Mouse (Mus musculus) MEL (cell line): Measurements from ENCODE around the gene Mfap4. TPM values are rescaled to one million over a fixed set of nuclear protein-coding genes. Genes with fewer than 3 reads are reported as not detected.

Experiments used
- DNase-seq: peaks from one replicate; pipeline ENCODE4 v3.0.0; 2011; ENCODE audit warnings: low read depth, low spot score
- H3K27ac ChIP-seq: 2 replicates; pipeline ENCODE4 v1.5.1; 2012; ENCODE audit warnings: low read depth, mild to moderate bottlenecking, control low read depth, low read length, moderate library complexity; ENCODE audit not compliant: control insufficient read depth
- H3K27me3 ChIP-seq, 2 experiments: fragments of 150-350 bp in 1 of 2; sonication (generic) in 1 of 2; 2 replicates each; pipeline ENCODE4 v1.6.1; 2012; ENCODE audit warnings: low read length in 2 of 2, mild to moderate bottlenecking in 2 of 2, improper control_type of control experiment in 1 of 2, moderate library complexity in 1 of 2; ENCODE audit not compliant: insufficient read depth in 2 of 2, control insufficient read depth in 1 of 2
- H3K36me3 ChIP-seq, 2 experiments: 2 replicates each; pipeline ENCODE4 v1.6.1; 2012 to 2014; ENCODE audit warnings: low read length in 2 of 2, improper control_type of control experiment in 1 of 2, inconsistent platforms in 1 of 2, mild to moderate bottlenecking in 1 of 2; ENCODE audit not compliant: insufficient read depth in 2 of 2, control insufficient read depth in 1 of 2
- H3K4me1 ChIP-seq, 2 experiments: fragments of 150-350 bp in 1 of 2; sonication (generic) in 1 of 2; 2 replicates each; pipeline ENCODE4 v1.6.1; 2012; ENCODE audit warnings: low read length in 2 of 2, improper control_type of control experiment in 1 of 2, mild to moderate bottlenecking in 1 of 2; ENCODE audit not compliant: insufficient read depth in 2 of 2, control insufficient read depth in 1 of 2
- H3K4me3 ChIP-seq, 2 experiments: fragments of 150-350 bp in 1 of 2; sonication (generic) in 1 of 2; 2 replicates each; pipeline ENCODE4 v1.5.1; 2012; ENCODE audit warnings: low read depth in 2 of 2, low read length in 2 of 2, mild to moderate bottlenecking in 2 of 2, moderate library complexity in 2 of 2, control low read depth in 1 of 2, improper control_type of control experiment in 1 of 2; ENCODE audit not compliant: control insufficient read depth in 1 of 2, insufficient read depth in 1 of 2
- H3K79me2 ChIP-seq: 2 replicates; pipeline ENCODE4 v1.6.1; 2012; ENCODE audit warnings: mild to moderate bottlenecking, low read length, moderate library complexity; ENCODE audit not compliant: control insufficient read depth, poor library complexity, insufficient read depth
- H3K9ac ChIP-seq: 2 replicates; pipeline ENCODE4 v1.6.1; 2012; ENCODE audit warnings: low read depth, mild to moderate bottlenecking, control low read depth, low read length, moderate library complexity; ENCODE audit not compliant: control insufficient read depth, poor library complexity, severe bottlenecking
- H3K9me3 ChIP-seq: fragments of 150-350 bp; sonication (generic); replicated peaks from 2 replicates; pipeline ENCODE4 v1.6.1; 2012; ENCODE audit warnings: mild to moderate bottlenecking, low read length, improper control_type of control experiment, moderate library complexity; ENCODE audit not compliant: insufficient read depth
- CTCF ChIP-seq, 3 experiments: IDR thresholded peaks in 2 of 3; conservative IDR thresholded peaks in 1 of 3; 2 replicates each; pipeline ENCODE4 v1.5.1; 2011 to 2012; ENCODE audit warnings: low read length in 3 of 3, low read depth in 2 of 3, mild to moderate bottlenecking in 2 of 3, improper control_type of control experiment in 1 of 3, inconsistent platforms in 1 of 3, mixed read lengths in 1 of 3, moderate library complexity in 1 of 3; ENCODE audit not compliant: control insufficient read depth in 1 of 3, insufficient read depth in 1 of 3, poor library complexity in 1 of 3, severe bottlenecking in 1 of 3
- ELF1 ChIP-seq: IDR thresholded peaks from 2 replicates; pipeline ENCODE4 v1.6.1; 2014; ENCODE audit warnings: low read depth, mild to moderate bottlenecking, inconsistent platforms, low read length, improper control_type of control experiment, moderate library complexity
- EP300 ChIP-seq, 2 experiments: IDR thresholded peaks; 2 replicates each; pipeline ENCODE4 v1.6.1; 2011; ENCODE audit warnings: improper control_type of control experiment in 2 of 2, low read length in 2 of 2, low read depth in 1 of 2, mild to moderate bottlenecking in 1 of 2
- GABPA ChIP-seq: IDR thresholded peaks from 2 replicates; pipeline ENCODE4 v1.6.1; 2012; ENCODE audit warnings: low read depth, mild to moderate bottlenecking, inconsistent platforms, low read length, improper control_type of control experiment, moderate library complexity
- JUND ChIP-seq: IDR thresholded peaks from 2 replicates; pipeline ENCODE4 v1.6.1; 2011; ENCODE audit warnings: low read depth, mild to moderate bottlenecking, improper control_type of control experiment, low read length
- KAT2A ChIP-seq: conservative IDR thresholded peaks from 2 replicates; pipeline ENCODE4 v1.6.1; 2012; ENCODE audit warnings: low read depth, low read length, improper control_type of control experiment, inconsistent platforms
- MEF2A ChIP-seq: IDR thresholded peaks from 2 replicates; pipeline ENCODE4 v1.6.1; 2014; ENCODE audit warnings: low read depth, mild to moderate bottlenecking, inconsistent platforms, low read length, improper control_type of control experiment; ENCODE audit not compliant: poor library complexity, insufficient replicate concordance, severe bottlenecking; ENCODE audit errors: extremely low read depth
- POLR2AphosphoS2 ChIP-seq: IDR thresholded peaks from 2 replicates; pipeline ENCODE4 v1.6.1; 2011; ENCODE audit warnings: low read length, improper control_type of control experiment
- RAD21 ChIP-seq: IDR thresholded peaks from 2 replicates; pipeline ENCODE4 v1.6.1; 2011; ENCODE audit warnings: mild to moderate bottlenecking, low read depth, low read length, improper control_type of control experiment
- SMC3 ChIP-seq: IDR thresholded peaks from 2 replicates; pipeline ENCODE4 v1.6.1; 2011; ENCODE audit warnings: low read depth, low read length, improper control_type of control experiment
- TAL1 ChIP-seq: IDR thresholded peaks from 2 replicates; pipeline ENCODE4 v1.6.1; 2012; ENCODE audit warnings: mild to moderate bottlenecking, inconsistent platforms, low read length, moderate library complexity, mixed read lengths
- TBP ChIP-seq: IDR thresholded peaks from 2 replicates; pipeline ENCODE4 v1.8.0; 2011; ENCODE audit warnings: low read depth, low read length, improper control_type of control experiment
- TCF12 ChIP-seq: IDR thresholded peaks from 2 replicates; pipeline ENCODE4 v1.6.1; 2014; ENCODE audit warnings: low read depth, mild to moderate bottlenecking, inconsistent platforms, low read length, improper control_type of control experiment, moderate library complexity
- ZC3H11A ChIP-seq: IDR thresholded peaks from 2 replicates; pipeline ENCODE4 v1.6.1; 2012; ENCODE audit warnings: low read depth, mild to moderate bottlenecking, inconsistent platforms, low read length, improper control_type of control experiment
- ZMIZ1 ChIP-seq: IDR thresholded peaks from 2 replicates; pipeline ENCODE4 v1.6.1; 2012; ENCODE audit warnings: low read depth, mild to moderate bottlenecking, inconsistent platforms, low read length, improper control_type of control experiment, moderate library complexity
- ZNF384 ChIP-seq: IDR thresholded peaks from 2 replicates; pipeline ENCODE4 v1.6.1; 2012; ENCODE audit warnings: low read depth, mild to moderate bottlenecking, inconsistent platforms, low read length, improper control_type of control experiment
- polyA plus RNA-seq, 2 experiments: library from polyadenylated mRNA; stranded (reverse) in 1 of 2; unstranded in 1 of 2; fragments of >175 nt in 1 of 2; fragments of >200 nt in 1 of 2; gene quantifications; 2 replicates each; pipeline versions ENCODE4 v1.2.1 to v1.2.4; 2012; ENCODE audit warnings: low replicate concordance in 2 of 2, low read depth in 1 of 2; ENCODE audit not compliant: insufficient read length in 2 of 2, insufficient read depth in 1 of 2, missing spikeins in 1 of 2
- total RNA-seq: library from RNA; depleted of rRNA; stranded (reverse); fragments of 300-350 nt; gene quantifications from 2 replicates; pipeline ENCODE4 v1.2.3, GENCODE M21; 2012

The Mfap4 gene
- total and polyA plus RNA-seq, 3 experiments: not detected

DNA sequence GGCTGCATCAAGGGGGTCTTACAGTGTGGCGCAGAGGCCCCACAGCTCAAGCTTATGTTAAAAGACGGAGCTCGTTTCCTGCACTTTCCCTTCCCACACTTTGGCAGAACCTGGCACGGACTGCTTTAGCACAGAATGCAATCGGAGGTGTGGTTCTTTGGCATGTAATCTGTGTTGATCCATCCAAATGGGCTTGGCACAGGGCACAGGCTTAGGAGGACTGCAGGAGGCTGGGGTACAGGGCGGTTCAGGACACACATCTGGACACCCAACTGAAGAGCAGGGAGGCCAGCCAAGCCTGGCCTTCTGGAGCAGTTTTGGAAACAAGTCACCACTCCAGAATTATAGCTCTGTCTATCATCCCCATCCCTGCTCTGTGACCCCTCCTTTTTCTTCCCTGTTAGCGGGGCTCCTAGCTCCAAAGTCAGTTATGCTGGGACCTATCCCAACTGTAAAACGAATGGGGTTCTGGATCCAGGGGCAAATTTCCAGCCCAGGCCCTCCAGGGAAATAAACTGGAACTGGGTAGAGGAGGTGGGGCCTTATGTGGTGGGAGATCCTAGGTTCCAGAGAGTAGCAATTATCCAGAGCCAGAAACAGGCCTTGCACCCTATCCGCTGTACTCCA lies 36.5 kb upstream of the Mfap4 start:
- H3K79me2 ChIP-seq: no peaks in the 10 kb centered on the region
- no peak overlapping the region for H3K27ac ChIP-seq
- peaks cover 0 to 6% of the 10 kb centered on the region in 2 experiments; a peak in 1 of 4 replicates for H3K27me3 ChIP-seq
- DNase-seq: no peak
- H3K4me3 ChIP-seq: no peak overlapping the region
- no peaks in the 10 kb centered on the region for H3K36me3 ChIP-seq
- no peaks in the 10 kb centered on the region for H3K4me1 ChIP-seq
- no peak for TF ChIP-seq ZC3H11A
- TF ChIP-seq EP300 (IDR thresholded peaks at IDR 0.05; ENCODE audit: low read depth in 1 of 2, low read length in 2 of 2): no peak
- no peak for TF ChIP-seq CTCF (IDR thresholded peaks at IDR 0.05 in 2 of 3, conservative IDR thresholded peaks at IDR 0.05 in 1 of 3; ENCODE audit: control insufficient read depth in 1 of 3, insufficient read depth in 1 of 3, low read depth in 2 of 3, low read length in 3 of 3, poor library complexity in 1 of 3, severe bottlenecking in 1 of 3)
- no peak for TF ChIP-seq POLR2AphosphoS2
- TF ChIP-seq MEF2A: no peak
- no peak for TF ChIP-seq KAT2A
- no peak for TF ChIP-seq RAD21
- no peak for TF ChIP-seq TAL1
- no peak for TF ChIP-seq ELF1
- no peak for TF ChIP-seq GABPA
- TF ChIP-seq TCF12: no peak
- TF ChIP-seq ZMIZ1: no peak
- TF ChIP-seq TBP: no peak
- TF ChIP-seq, all 39 proteins: peak for 0
- H3K9me3 ChIP-seq: no peaks in the 10 kb centered on the region
- H3K9ac ChIP-seq: no peak overlapping the region

DNA sequence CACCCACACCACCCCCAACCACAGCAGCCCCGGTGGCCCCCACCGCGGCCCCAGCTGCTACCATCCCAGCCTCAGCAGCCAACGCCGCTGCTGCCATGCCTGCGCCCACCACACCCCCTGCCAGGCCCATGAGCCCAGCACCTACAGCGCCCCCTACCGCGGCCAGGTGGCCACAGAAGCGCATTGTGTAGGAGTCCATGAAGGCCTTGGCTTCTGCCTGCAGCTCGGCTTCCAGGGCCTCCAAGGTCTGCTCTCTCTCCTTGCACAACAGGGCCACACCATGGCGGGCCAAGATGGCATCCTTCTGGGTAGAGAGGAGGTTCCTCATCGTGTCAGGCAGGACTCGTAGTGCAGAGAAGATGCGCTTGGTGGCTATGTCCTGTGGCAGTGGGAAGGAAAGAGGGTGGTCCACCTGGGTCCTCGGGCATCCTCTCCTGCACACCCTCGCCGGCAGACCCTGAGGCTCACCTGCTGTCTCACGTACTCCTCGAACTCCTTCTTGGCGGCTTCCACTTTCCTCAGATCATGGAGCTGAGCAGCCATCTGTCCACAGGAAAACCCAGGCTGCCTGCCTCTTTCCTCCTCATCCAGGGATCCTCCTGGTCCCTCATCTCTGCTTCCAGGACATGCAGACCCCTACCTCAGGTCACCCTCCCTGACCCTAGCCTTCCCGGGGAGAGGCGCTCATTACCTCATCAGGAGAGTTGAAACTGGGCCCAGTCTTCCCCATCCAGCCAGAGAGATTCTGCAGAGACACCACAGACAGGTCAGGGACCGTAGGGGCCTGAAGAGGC lies 35.5 kb upstream of the Mfap4 start:
- no peak overlapping the region for H3K27ac ChIP-seq
- no peaks in the 10 kb centered on the region for H3K4me1 ChIP-seq
- no peaks in the 10 kb centered on the region for H3K36me3 ChIP-seq
- no peaks in the 10 kb centered on the region for H3K9me3 ChIP-seq
- peak; percentile 23 for DNase-seq
- no peak overlapping the region for H3K4me3 ChIP-seq
- TF ChIP-seq SMC3: peak; percentile 21; the same call in 1 of the 2 replicates
- TF ChIP-seq CTCF (IDR thresholded peaks at IDR 0.05 in 2 of 3, conservative IDR thresholded peaks at IDR 0.05 in 1 of 3; ENCODE audit: control insufficient read depth in 1 of 3, insufficient read depth in 1 of 3, low read depth in 2 of 3, low read length in 3 of 3, poor library complexity in 1 of 3, severe bottlenecking in 1 of 3): peak in 2 of 3 experiments; percentile 45 to 76; a peak in 5 of 6 replicates
- no peak for TF ChIP-seq ZNF384
- no peak for TF ChIP-seq JUND
- TF ChIP-seq, all 39 proteins: peak for 2
- H3K9ac ChIP-seq: no peak overlapping the region
- H3K79me2 ChIP-seq: no peaks in the 10 kb centered on the region
- peaks cover 0 to 4% of the 10 kb centered on the region in 2 experiments; a peak in 1 of 4 replicates for H3K27me3 ChIP-seq
